Mouse (Mus musculus) kidney, embryonic 14.5 days (tissue): ENCODE results near the gene Usb1. TPM values are rescaled to one million over a fixed set of nuclear protein-coding genes. Genes with fewer than 3 reads are reported as not detected.

Experiments used
- ATAC-seq: fragments of 200-750 bp; cut with Nextera tagmentation; 2 replicates; pipeline ENCODE4 v1.8.0; 2017; ENCODE audit warnings: moderate number of reproducible peaks, mild to moderate bottlenecking, moderate TSS enrichment, moderate library complexity; ENCODE audit not compliant: low FRiP score, low TSS enrichment
- H3K27ac ChIP-seq: fragments of 300-500 bp; sonication (generic); 2 replicates; pipeline ENCODE4 v1.5.1; 2014; ENCODE audit warnings: low read depth, mild to moderate bottlenecking, low read length, moderate library complexity, mixed read lengths
- H3K27me3 ChIP-seq: fragments of 300-500 bp; sonication (generic); 2 replicates; pipeline ENCODE4 v1.6.1; 2014; ENCODE audit warnings: mild to moderate bottlenecking, low read length; ENCODE audit not compliant: control insufficient read depth, insufficient read depth
- H3K36me3 ChIP-seq: fragments of 300-500 bp; sonication (generic); 2 replicates; pipeline ENCODE4 v1.6.1; 2014; ENCODE audit warnings: low read length, mixed read lengths; ENCODE audit not compliant: control insufficient read depth, insufficient read depth
- H3K4me1 ChIP-seq: fragments of 300-500 bp; sonication (generic); 2 replicates; pipeline ENCODE4 v1.6.1; 2014; ENCODE audit warnings: low read length, mixed read lengths; ENCODE audit not compliant: control insufficient read depth, insufficient read depth
- H3K4me2 ChIP-seq: fragments of 300-500 bp; sonication (generic); replicated peaks from 2 replicates; pipeline ENCODE4 v1.6.1; 2014; ENCODE audit warnings: low read depth, mild to moderate bottlenecking, low read length
- H3K4me3 ChIP-seq: fragments of 300-500 bp; sonication (generic); 2 replicates; pipeline ENCODE4 v1.5.1; 2014; ENCODE audit warnings: mild to moderate bottlenecking, low read length
- H3K9ac ChIP-seq: fragments of 300-500 bp; sonication (generic); 2 replicates; pipeline ENCODE4 v1.6.1; 2014; ENCODE audit warnings: low read depth, mild to moderate bottlenecking, low read length, moderate library complexity
- H3K9me3 ChIP-seq: fragments of 300-500 bp; sonication (generic); 2 replicates; pipeline ENCODE4 v1.6.1; 2016; ENCODE audit warnings: low read length; ENCODE audit not compliant: control insufficient read depth
- WGBS: fragments of 180-500 bp; shearing (Covaris S2); extraction: QIAGEN DNeasy Blood & Tissue Kit; methylation state at CpG from one replicate; pipeline ENCODE4 v1.1.7; 2014; 5-methylcytosine and 5-hydroxymethylcytosine counted together
- polyA plus RNA-seq: library from polyadenylated mRNA; unstranded; fragments of >200 nt; fragmentation: Nextera tagmentation; extraction: Ambion mirVana; gene quantifications from 2 replicates; pipeline ENCODE4 v1.2.1, GENCODE M21; 2014

The Usb1 gene
- polyA plus RNA-seq, 1 experiment from 2014 or later, result 43.4 TPM

- peaks cover 11% of the 10 kb centered on the region; the same call in 1 of the 2 replicates for H3K4me1 ChIP-seq
- no peaks in the 10 kb centered on the region for H3K36me3 ChIP-seq
- no peaks in the 10 kb centered on the region for H3K27me3 ChIP-seq
- H3K9me3 ChIP-seq, result no peaks in the 10 kb centered on the region
- no peak overlapping the region for H3K4me3 ChIP-seq
- no peak overlapping the region for H3K4me2 ChIP-seq
- no peak overlapping the region for H3K27ac ChIP-seq
- WGBS, result 49% methylated on average over 7 of the region's 7 CpGs
- no peak for ATAC-seq
- H3K9ac ChIP-seq, result no peak overlapping the region
Observed at GRCm38 (mm10) chr8:95360181-95361015, 28.3 kb downstream of the Usb1 start.

- H3K4me2 ChIP-seq, result no peak overlapping the region
- H3K36me3 ChIP-seq, result no peaks in the 10 kb centered on the region
- H3K9me3 ChIP-seq, result no peaks in the 10 kb centered on the region
- H3K27ac ChIP-seq, result no peak overlapping the region
- 81% methylated on average over 3 of the region's 3 CpGs for WGBS
- no peak overlapping the region for H3K4me3 ChIP-seq
- H3K9ac ChIP-seq, result no peak overlapping the region
- H3K4me1 ChIP-seq, result peaks cover 11% of the 10 kb centered on the region; the same call in 1 of the 2 replicates
- no peaks in the 10 kb centered on the region for H3K27me3 ChIP-seq
- ATAC-seq, result no peak
Observed at GRCm38 (mm10) chr8:95361016-95361341, 28.9 kb downstream of the Usb1 start.

GRCm38 (mm10) chr8:95362272-95362671 lies 30.2 kb downstream of the Usb1 start:
- no peak for ATAC-seq
- no peaks in the 10 kb centered on the region for H3K9me3 ChIP-seq

GRCm38 (mm10) chr8:95363849-95364248 lies 31.8 kb downstream of the Usb1 start:
- no peaks in the 10 kb centered on the region for H3K27me3 ChIP-seq
- ATAC-seq, result no peak
- H3K9me3 ChIP-seq, result no peaks in the 10 kb centered on the region
- H3K27ac ChIP-seq, result no peak overlapping the region
- peaks cover 7% of the 10 kb centered on the region; the same call in 1 of the 2 replicates for H3K4me1 ChIP-seq
- H3K4me3 ChIP-seq, result no peak overlapping the region
- H3K4me2 ChIP-seq, result no peak overlapping the region
- H3K36me3 ChIP-seq, result peaks cover 2% of the 10 kb centered on the region; the same call in 1 of the 2 replicates
- 97% methylated on average over 2 of the region's 2 CpGs for WGBS
- H3K9ac ChIP-seq, result no peak overlapping the region

More at GRCm38 (mm10) chr8:95362272-95362671, 30.2 kb downstream of the Usb1 start:
- no peak overlapping the region for H3K4me3 ChIP-seq
- H3K9ac ChIP-seq, result no peak overlapping the region
- H3K27ac ChIP-seq, result no peak overlapping the region
- WGBS, result 37% methylated on average over 6 of the region's 6 CpGs
- H3K36me3 ChIP-seq, result no peaks in the 10 kb centered on the region
- no peak overlapping the region for H3K4me2 ChIP-seq
- H3K4me1 ChIP-seq, result peaks cover 11% of the 10 kb centered on the region; the same call in 1 of the 2 replicates
- H3K27me3 ChIP-seq, result no peaks in the 10 kb centered on the region

- peak; percentile 77 for ATAC-seq
- Histone ChIP-seq H3K27me3 (no peaks in the 10 kb centered on the region), H3K4me1 (no peaks in the 10 kb centered on the region), H3K4me2 (peak overlapping the region; percentile 39), H3K9ac (peak overlapping the region; percentile 28; the same call in 1 of the 2 replicates), H3K27ac (no peak overlapping the region), H3K9me3 (no peaks in the 10 kb centered on the region), H3K4me3 (peak overlapping the region; percentile 19; the same call in 1 of the 2 replicates), H3K36me3 (peaks cover 17% of the 10 kb centered on the region; the same call in 1 of the 2 replicates)
- 47% methylated on average over 20 of the region's 20 CpGs for WGBS
Observed at GRCm38 (mm10) chr8:95369581-95370326, 37.7 kb downstream of the Usb1 start.

- ATAC-seq, result no peak
- Histone ChIP-seq H3K4me2 (no peak overlapping the region), H3K27ac (no peak overlapping the region), H3K4me3 (no peak overlapping the region), H3K9ac (no peak overlapping the region), H3K36me3 (peaks cover 15% of the 10 kb centered on the region; the same call in 1 of the 2 replicates), H3K4me1 (no peaks in the 10 kb centered on the region; the same call in 1 of the 2 replicates), H3K27me3 (no peaks in the 10 kb centered on the region), H3K9me3 (no peaks in the 10 kb centered on the region)
- WGBS, result 80% methylated on average over 12 of the region's 12 CpGs
Observed at GRCm38 (mm10) chr8:95373389-95374002, 41.4 kb downstream of the Usb1 start.

- no peaks in the 10 kb centered on the region for H3K9me3 ChIP-seq
- H3K4me1 ChIP-seq, result no peaks in the 10 kb centered on the region; the same call in 1 of the 2 replicates
- H3K36me3 ChIP-seq, result peaks cover 15% of the 10 kb centered on the region; the same call in 1 of the 2 replicates
- H3K9ac ChIP-seq, result no peak overlapping the region
- no peak overlapping the region for H3K4me3 ChIP-seq
- no peak overlapping the region for H3K27ac ChIP-seq
- no peak overlapping the region for H3K4me2 ChIP-seq
- no peak for ATAC-seq
- WGBS, result 76% methylated on average over 3 of the region's 3 CpGs
- H3K27me3 ChIP-seq, result no peaks in the 10 kb centered on the region
Observed at GRCm38 (mm10) chr8:95374429-95374828, 42.3 kb downstream of the Usb1 start.

- no peaks in the 10 kb centered on the region for H3K27me3 ChIP-seq
- no peaks in the 10 kb centered on the region for H3K9me3 ChIP-seq
- 87% methylated on average over 7 of the region's 7 CpGs for WGBS
- no peak overlapping the region for H3K9ac ChIP-seq
- H3K4me1 ChIP-seq, result no peaks in the 10 kb centered on the region; the same call in 1 of the 2 replicates
- H3K27ac ChIP-seq, result no peak overlapping the region
- H3K4me2 ChIP-seq, result no peak overlapping the region
- ATAC-seq, result no peak
- H3K4me3 ChIP-seq, result no peak overlapping the region
- H3K36me3 ChIP-seq, result peaks cover 14% of the 10 kb centered on the region; the same call in 1 of the 2 replicates
Observed at GRCm38 (mm10) chr8:95375374-95375930, 43.4 kb downstream of the Usb1 start.
